Mouse (Mus musculus) C2C12 (cell line): ENCODE measurements around the gene Cfap44. TPM values are rescaled to one million over a fixed set of nuclear protein-coding genes. Genes with fewer than 3 reads are reported as not detected.

Experiments used
- H3K27me3 ChIP-seq: one replicate; pipeline ENCODE4 v1.6.1; 2011; ENCODE audit not compliant: control insufficient read depth, insufficient read depth, insufficient read length
- H3K36me3 ChIP-seq: one replicate; pipeline ENCODE4 v1.6.1; 2011; ENCODE audit not compliant: control insufficient read depth, insufficient read depth
- H3K4me3 ChIP-seq: one replicate; pipeline ENCODE4 v1.5.1; 2011; ENCODE audit warnings: mild to moderate bottlenecking, control low read depth; ENCODE audit not compliant: poor library complexity, insufficient read depth, severe bottlenecking
- H3K79me2 ChIP-seq: one replicate; pipeline ENCODE4 v1.6.1; 2011; ENCODE audit not compliant: control insufficient read depth, insufficient read depth
- H3K79me3 ChIP-seq: one replicate; pipeline ENCODE4 v1.6.1; 2011; ENCODE audit warnings: low read depth, control low read depth
- H3ac ChIP-seq: one replicate; pipeline ENCODE3; 2011; ENCODE audit warnings: low read depth; ENCODE audit not compliant: control insufficient read depth, insufficient read length
- CEBPB ChIP-seq: IDR thresholded peaks from one replicate; pipeline ENCODE4 v1.6.1; 2011; ENCODE audit warnings: low read depth, mild to moderate bottlenecking, control low read depth, moderate library complexity
- CTCF ChIP-seq: IDR thresholded peaks from one replicate; pipeline ENCODE4 v1.5.1; 2011; ENCODE audit not compliant: control insufficient read depth, insufficient read depth, insufficient read length
- FOSL1 ChIP-seq: IDR thresholded peaks from one replicate; pipeline ENCODE4 v1.8.0; 2011; ENCODE audit warnings: mild to moderate bottlenecking, low read length; ENCODE audit not compliant: poor library complexity, insufficient read depth, severe bottlenecking
- MAX ChIP-seq: IDR thresholded peaks from one replicate; pipeline ENCODE4 v1.6.1; 2011; ENCODE audit warnings: mild to moderate bottlenecking, control low read depth
- MYOD1 ChIP-seq: IDR thresholded peaks from one replicate; pipeline ENCODE4 v1.6.1; 2011; ENCODE audit warnings: low read depth; ENCODE audit not compliant: control insufficient read depth, insufficient read length
- MYOG ChIP-seq: IDR thresholded peaks from one replicate; pipeline ENCODE4 v1.6.1; 2011; ENCODE audit not compliant: control insufficient read depth, insufficient read length; ENCODE audit errors: extremely low read depth
- USF1 ChIP-seq: IDR thresholded peaks from one replicate; pipeline ENCODE4 v1.6.1; 2011; ENCODE audit warnings: low read depth, mild to moderate bottlenecking, control low read depth, moderate library complexity
- polyA plus RNA-seq: library from polyadenylated mRNA; unstranded; fragments of >200 nt; fragmentation: generic; extraction: Trizol; gene quantifications from one replicate; pipeline ENCODE4 v1.2.1, GENCODE M21; 2012; ENCODE audit warnings: missing spikeins

The Cfap44 gene
- polyA plus RNA-seq, 1 experiment: not detected

GRCm38 (mm10) chr16:44484079-44484478, 89.5 kb downstream of the Cfap44 start:
- TF ChIP-seq CEBPB: no peak
- peak; percentile 73 for TF ChIP-seq CTCF
- Histone ChIP-seq H3K79me3 (no peaks in the 10 kb centered on the region), H3K79me2 (no peaks in the 10 kb centered on the region), H3K36me3 (no peaks in the 10 kb centered on the region), H3K27me3 (no peaks in the 10 kb centered on the region), H3K4me3 (no peak overlapping the region), H3ac (no peak overlapping the region)

DNA sequence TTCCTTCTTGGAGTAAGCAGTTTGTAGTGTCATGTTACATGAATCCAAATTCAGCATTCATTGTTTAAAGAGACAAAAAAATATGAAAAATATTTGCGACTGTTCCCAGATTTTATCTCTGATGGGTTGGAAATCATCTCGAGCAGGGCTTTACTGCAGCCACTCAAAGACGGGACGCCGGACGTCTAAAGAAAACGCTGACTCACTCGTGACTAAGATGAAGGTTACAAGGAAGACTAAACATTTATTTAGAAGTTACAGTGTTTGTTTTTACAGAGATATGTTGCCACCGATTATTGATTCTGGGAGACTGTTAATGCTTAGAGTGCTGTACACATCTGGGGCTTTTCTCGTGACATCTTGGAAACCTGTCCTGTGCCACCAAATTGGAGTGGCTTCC, 90.2 kb downstream of the Cfap44 start:
- no peaks in the 10 kb centered on the region for H3K79me2 ChIP-seq
- no peak overlapping the region for H3K4me3 ChIP-seq
- TF ChIP-seq FOSL1 (peak; percentile 9), CEBPB (no peak), MAX (no peak), MYOD1 (no peak), MYOG (no peak)
- no peak overlapping the region for H3ac ChIP-seq
- no peaks in the 10 kb centered on the region for H3K27me3 ChIP-seq
- no peaks in the 10 kb centered on the region for H3K79me3 ChIP-seq
- peaks cover under 1% of the 10 kb centered on the region for H3K36me3 ChIP-seq

DNA sequence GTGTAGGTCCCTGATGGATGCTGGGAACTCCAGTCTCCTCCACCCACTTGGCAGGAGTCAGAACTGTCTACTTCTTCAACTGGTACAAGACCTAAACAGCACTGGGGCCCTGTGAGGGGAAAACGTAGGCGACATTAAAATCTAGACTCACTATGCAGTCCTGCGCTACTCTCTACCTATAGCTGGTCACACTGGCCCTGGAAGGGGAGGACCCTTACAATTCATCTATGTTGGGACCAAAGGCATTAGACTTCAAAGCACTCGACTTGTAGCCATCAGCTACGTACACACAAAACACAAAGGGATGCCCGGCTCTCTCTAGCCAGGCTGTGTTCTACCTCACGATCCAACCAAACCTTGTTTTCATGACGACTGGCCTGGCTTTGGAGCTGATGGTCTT, 91.1 kb downstream of the Cfap44 start:
- no peak overlapping the region for H3K4me3 ChIP-seq
- no peaks in the 10 kb centered on the region for H3K79me2 ChIP-seq
- no peaks in the 10 kb centered on the region for H3K27me3 ChIP-seq
- H3K79me3 ChIP-seq: no peaks in the 10 kb centered on the region
- H3K36me3 ChIP-seq: peaks cover 5% of the 10 kb centered on the region
- H3ac ChIP-seq: no peak overlapping the region
- TF ChIP-seq FOSL1 (no peak), CEBPB (no peak), MYOD1 (no peak), MYOG (no peak), USF1 (no peak), MAX (no peak), CTCF (no peak)

DNA sequence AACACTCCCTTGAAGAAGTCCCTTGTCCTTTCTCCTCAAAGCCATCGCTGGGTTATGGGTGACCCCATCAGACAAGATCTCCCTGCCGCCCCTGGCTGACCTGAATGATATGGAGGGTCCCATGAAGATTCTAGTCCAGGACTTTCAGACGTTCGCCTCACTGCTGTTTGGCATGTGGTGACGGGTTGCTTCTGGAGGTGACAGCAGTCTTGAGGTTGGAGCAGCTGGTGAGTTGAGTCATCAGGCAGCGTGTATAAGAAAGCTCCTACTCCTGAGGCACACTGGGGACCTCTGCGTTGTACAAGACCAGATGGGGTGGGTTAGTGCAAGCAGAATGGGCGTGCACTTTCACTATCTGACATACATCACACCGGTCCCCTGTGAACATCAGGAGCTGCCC, 92.0 kb downstream of the Cfap44 start:
- Histone ChIP-seq H3K79me3 (no peaks in the 10 kb centered on the region), H3ac (no peak overlapping the region), H3K27me3 (no peaks in the 10 kb centered on the region), H3K4me3 (no peak overlapping the region), H3K79me2 (no peaks in the 10 kb centered on the region), H3K36me3 (peaks cover 5% of the 10 kb centered on the region)
- TF ChIP-seq MAX: no peak
- no peak for TF ChIP-seq USF1
- no peak for TF ChIP-seq CTCF

GRCm38 (mm10) chr16:44487194-44487593, 92.6 kb downstream of the Cfap44 start:
- TF ChIP-seq MYOD1: no peak
- no peak for TF ChIP-seq CTCF
- TF ChIP-seq FOSL1: no peak
- no peak for TF ChIP-seq USF1
- TF ChIP-seq MAX: no peak
- no peak for TF ChIP-seq CEBPB
- no peak for TF ChIP-seq MYOG
- Histone ChIP-seq H3ac (no peak overlapping the region), H3K36me3 (peaks cover 5% of the 10 kb centered on the region), H3K27me3 (no peaks in the 10 kb centered on the region), H3K79me3 (no peaks in the 10 kb centered on the region), H3K79me2 (no peaks in the 10 kb centered on the region), H3K4me3 (no peak overlapping the region)

- Histone ChIP-seq H3K79me3 (no peaks in the 10 kb centered on the region), H3K79me2 (no peaks in the 10 kb centered on the region), H3K27me3 (no peaks in the 10 kb centered on the region), H3K4me3 (no peak overlapping the region), H3K36me3 (peaks cover 5% of the 10 kb centered on the region), H3ac (no peak overlapping the region)
- TF ChIP-seq USF1 (no peak), MYOD1 (no peak), MYOG (no peak), MAX (no peak), FOSL1 (no peak), CTCF (no peak), CEBPB (no peak)
These were observed 96.5 kb downstream of the Cfap44 start for GRCm38 (mm10) chr16:44491051-44491450.

GRCm38 (mm10) chr16:44492151-44492550, 97.6 kb downstream of the Cfap44 start:
- no peaks in the 10 kb centered on the region for H3K79me2 ChIP-seq
- no peak overlapping the region for H3ac ChIP-seq
- H3K27me3 ChIP-seq: no peaks in the 10 kb centered on the region
- no peak overlapping the region for H3K4me3 ChIP-seq
- no peaks in the 10 kb centered on the region for H3K79me3 ChIP-seq
- H3K36me3 ChIP-seq: peaks cover 5% of the 10 kb centered on the region
- TF ChIP-seq CTCF (no peak), FOSL1 (no peak), CEBPB (no peak), USF1 (no peak), MAX (no peak), MYOD1 (no peak), MYOG (no peak)
